ENCODE assay signal across 8 mouse cellular contexts in the genomic region with DNA sequence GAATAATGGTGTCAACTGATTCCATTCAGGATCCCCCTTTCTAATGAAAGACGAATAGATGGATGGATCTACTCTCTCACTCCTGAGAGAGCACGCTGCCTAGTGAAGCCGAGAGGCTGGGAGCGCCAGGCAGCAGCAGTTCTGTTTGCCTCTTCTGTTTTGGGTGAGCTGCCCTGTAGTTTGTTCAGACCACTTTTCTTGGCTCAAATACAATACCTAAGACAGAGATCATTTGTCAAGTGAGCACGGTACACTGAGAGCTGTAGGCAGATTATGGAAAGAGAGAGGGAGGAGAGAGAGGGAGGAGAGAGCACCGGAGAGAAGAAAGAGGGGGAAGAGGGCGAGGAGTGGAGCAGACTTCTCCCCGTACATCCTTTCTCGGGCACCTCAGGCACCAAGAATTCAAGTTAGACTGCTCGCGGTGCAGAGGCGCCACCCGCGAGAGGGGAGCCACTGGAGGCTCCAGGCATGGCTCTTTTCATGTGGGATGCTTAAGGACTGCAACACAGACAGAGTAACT.
DNase-seq lines count a peak whose midpoint lies in the region; ATAC-seq and TF ChIP-seq lines count a peak whose summit lies in the region.

No protein-coding gene starts in this region.

- intact Hi-C loops in heart, postnatal 25 days (cut with DNase I) = no loop called here

- peak overlapping the region; percentile 57 for H3K4me3 ChIP-seq in heart, embryonic 13.5 days
- peak overlapping the region; percentile 54 for H3K4me3 ChIP-seq in hindbrain, embryonic 10.5 days
- peak overlapping the region; percentile 28 for H3K4me3 ChIP-seq in liver, postnatal 0 days (ENCODE audit: low read depth, low read length)
- H3K4me3 ChIP-seq in thymus, adult 2 months (ENCODE audit: control insufficient read depth, insufficient read depth, low read length) = no peak overlapping the region

- no peaks in the 10 kb centered on the region for H3K36me3 ChIP-seq in heart, embryonic 13.5 days
- no peaks in the 10 kb centered on the region for H3K36me3 ChIP-seq in hindbrain, embryonic 10.5 days
- no peaks in the 10 kb centered on the region for H3K36me3 ChIP-seq in liver, postnatal 0 days (replicated peaks; ENCODE audit: insufficient read depth, low read length)
- no peaks in the 10 kb centered on the region for H3K36me3 ChIP-seq in thymus, adult 2 months (ENCODE audit: control insufficient read depth, insufficient read depth, low read length)

- peak overlapping the region; percentile 73 for H3K9ac ChIP-seq in heart, embryonic 13.5 days
- no peak overlapping the region; the same call in 1 of the 2 replicates for H3K9ac ChIP-seq in liver, postnatal 0 days (replicated peaks)

- H3K27me3 ChIP-seq in heart, embryonic 13.5 days (replicated peaks) = peaks cover 18% of the 10 kb centered on the region
- peaks cover 9% of the 10 kb centered on the region for H3K27me3 ChIP-seq in hindbrain, embryonic 10.5 days (ENCODE audit: insufficient read depth, poor library complexity, severe bottlenecking)
- H3K27me3 ChIP-seq in liver, postnatal 0 days (ENCODE audit: insufficient read depth, low read length) = peaks cover 4% of the 10 kb centered on the region; the same call in 1 of the 2 replicates
- no peaks in the 10 kb centered on the region; the same call in 1 of the 2 replicates for H3K27me3 ChIP-seq in thymus, adult 2 months (ENCODE audit: control insufficient read depth, insufficient read depth, low read length)

- ATAC-seq in heart, embryonic 13.5 days (ENCODE audit: extremely low read depth, insufficient number of reproducible peaks, low FRiP score, low TSS enrichment) = no peak
- ATAC-seq in liver, postnatal 0 days = no peak
- ATAC-seq in cerebellum, adult (ENCODE audit: insufficient number of reproducible peaks, low FRiP score, low TSS enrichment) = no peak

- peaks cover 10% of the 10 kb centered on the region for H3K4me1 ChIP-seq in heart, embryonic 13.5 days
- peaks cover 70% of the 10 kb centered on the region for H3K4me1 ChIP-seq in hindbrain, embryonic 10.5 days (replicated peaks)
- H3K4me1 ChIP-seq in liver, postnatal 0 days (ENCODE audit: insufficient read depth) = no peaks in the 10 kb centered on the region
- H3K4me1 ChIP-seq in thymus, adult 2 months (replicated peaks; ENCODE audit: control insufficient read depth, insufficient read depth, low read length) = no peaks in the 10 kb centered on the region

- H3K4me2 ChIP-seq in heart, embryonic 13.5 days = peak overlapping the region; percentile 89
- peak overlapping the region; percentile 52 for H3K4me2 ChIP-seq in liver, postnatal 0 days (ENCODE audit: low read depth, low read length)

- no peak for TF ChIP-seq EP300 in liver, postnatal 0 days (IDR thresholded peaks at IDR 0.05; ENCODE audit: low read depth)

- no peak for TF ChIP-seq CTCF in liver, postnatal 0 days (IDR thresholded peaks at IDR 0.05; ENCODE audit: low read depth)
- no peak for TF ChIP-seq CTCF in thymus, adult 2 months (IDR thresholded peaks at IDR 0.05; ENCODE audit: borderline replicate concordance, control insufficient read depth, extremely low read depth, insufficient read depth, low read length, poor library complexity)

- DNase-seq in heart, postnatal 25 days (ENCODE audit: low spot score) = no peak
- DNase-seq in embryo, embryonic 9.5 days (ENCODE audit: extremely low spot score) = peak; percentile 55
- no peak for DNase-seq in hindbrain, embryonic 10.5 days (ENCODE audit: low spot score)
- DNase-seq in liver, postnatal 0 days = no peak
- DNase-seq in T-cell, adult 2 months (ENCODE audit: low spot score) = no peak
- no peak for DNase-seq in thymus, adult 2 months

- H3K27ac ChIP-seq in heart, embryonic 13.5 days (replicated peaks) = no peak overlapping the region
- peak overlapping the region; percentile 90 for H3K27ac ChIP-seq in hindbrain, embryonic 10.5 days
- no peak overlapping the region for H3K27ac ChIP-seq in liver, postnatal 0 days (ENCODE audit: low read depth)
- no peak overlapping the region for H3K27ac ChIP-seq in thymus, adult 2 months (ENCODE audit: control insufficient read depth, insufficient read depth, low read length)

- TF ChIP-seq POLR2A in thymus, adult 2 months (IDR thresholded peaks at IDR 0.05; ENCODE audit: control insufficient read depth, extremely low read depth, insufficient read depth, low read length, poor library complexity) = no peak

- H3K9me3 ChIP-seq in heart, embryonic 13.5 days = no peaks in the 10 kb centered on the region
- no peaks in the 10 kb centered on the region for H3K9me3 ChIP-seq in hindbrain, embryonic 10.5 days
- no peaks in the 10 kb centered on the region for H3K9me3 ChIP-seq in liver, postnatal 0 days (ENCODE audit: low read length)

- WGBS in heart, embryonic 13.5 days = 8% methylated on average over 14 of the region's 14 CpGs
- 3% methylated on average over 14 of the region's 14 CpGs for WGBS in hindbrain, embryonic 10.5 days
- WGBS in liver, postnatal 0 days (ENCODE audit: insufficient replicate concordance) = 12% methylated on average over 14 of the region's 14 CpGs
- WGBS in thymus, adult 2 months = 18% methylated on average over 14 of the region's 14 CpGs
